Mouse (Mus musculus): ENCODE results near the gene Nipsnap3b.

The Nipsnap3b gene

GRCm38 (mm10) chr4:53011732-53012361 is at the start of gene Nipsnap3b:
TSS of gene Nipsnap3b (plus strand) at chr4:53011880.
- in situ Hi-C loops (cut with MboI, MseI): loop anchor here (10.0 to 25.0 kb wide), 2 partner anchors 423 to 575 kb away; partner anchors contain the start of gene Smc2

- in situ Hi-C loops (cut with MboI, MseI): no loop called here
Measured at GRCm38 (mm10) chr4:52964247-52964646, 47.4 kb upstream of the Nipsnap3b start, which contains the start of gene Olfr270. TSS of gene Olfr270 (plus strand) at chr4:52964547.

GRCm38 (mm10) chr4:52985216-52985615 is 26.5 kb upstream of the Nipsnap3b start:
- in situ Hi-C loops (cut with MboI, MseI): no loop called here

- in situ Hi-C loops (cut with MboI, MseI): no loop called here
Measured at GRCm38 (mm10) chr4:52986266-52986665, 25.4 kb upstream of the Nipsnap3b start.

GRCm38 (mm10) chr4:52989248-52989647 is 22.4 kb upstream of the Nipsnap3b start, which contains the start of gene Nipsnap3a:
TSS of gene Nipsnap3a (plus strand) at chr4:52989272.
- in situ Hi-C loops (cut with MboI, MseI): no loop called here

GRCm38 (mm10) chr4:52999449-52999848 is 12.2 kb upstream of the Nipsnap3b start:
- in situ Hi-C loops (cut with MboI, MseI): no loop called here

GRCm38 (mm10) chr4:53000154-53000553 is 11.5 kb upstream of the Nipsnap3b start:
- in situ Hi-C loops (cut with MboI, MseI): loop anchor here (25.0 kb wide), 1 partner anchor 563 kb away; the partner anchor contains the start of gene Smc2

- in situ Hi-C loops (cut with MboI, MseI): loop anchor here (25.0 kb wide), 1 partner anchor 572 kb away; the partner anchor contains the start of gene Smc2
Measured at GRCm38 (mm10) chr4:53009183-53009582, 2.5 kb upstream of the Nipsnap3b start.

GRCm38 (mm10) chr4:53009871-53010270 is 1.8 kb upstream of the Nipsnap3b start:
- in situ Hi-C loops (cut with MboI, MseI): loop anchor here (10.0 to 25.0 kb wide), 2 partner anchors 425 to 573 kb away; partner anchors contain the start of gene Smc2

- in situ Hi-C loops (cut with MboI, MseI): loop anchor here (10.0 to 25.0 kb wide), 2 partner anchors 420 to 577 kb away; partner anchors contain the start of gene Smc2
Measured at GRCm38 (mm10) chr4:53014421-53014820, 2.7 kb downstream of the Nipsnap3b start.

- in situ Hi-C loops (cut with MboI, MseI): loop anchor here (10.0 to 25.0 kb wide), 2 partner anchors 420 to 578 kb away; partner anchors contain the start of gene Smc2
Measured at GRCm38 (mm10) chr4:53015024-53015423, 3.3 kb downstream of the Nipsnap3b start.

GRCm38 (mm10) chr4:53018392-53018791 is 6.7 kb downstream of the Nipsnap3b start:
- in situ Hi-C loops (cut with MboI, MseI): loop anchor here (10.0 to 25.0 kb wide), 2 partner anchors 416 to 581 kb away; partner anchors contain the start of gene Smc2

- in situ Hi-C loops (cut with MboI, MseI): loop anchor here (25.0 kb wide), 1 partner anchor 586 kb away; the partner anchor contains the start of gene Smc2
Measured at GRCm38 (mm10) chr4:53023189-53023925, 11.7 kb downstream of the Nipsnap3b start.

GRCm38 (mm10) chr4:53024397-53024796 is 12.7 kb downstream of the Nipsnap3b start:
- in situ Hi-C loops (cut with MboI, MseI): loop anchor here (25.0 kb wide), 1 partner anchor 587 kb away; the partner anchor contains the start of gene Smc2

- in situ Hi-C loops (cut with MboI, MseI): no loop called here
Measured at GRCm38 (mm10) chr4:53027811-53028210, 16.1 kb downstream of the Nipsnap3b start.

GRCm38 (mm10) chr4:53030326-53030948 is 18.8 kb downstream of the Nipsnap3b start:
- in situ Hi-C loops (cut with MboI, MseI): no loop called here

GRCm38 (mm10) chr4:53043819-53044218 is 32.1 kb downstream of the Nipsnap3b start:
- in situ Hi-C loops (cut with MboI, MseI): no loop called here

GRCm38 (mm10) chr4:53045807-53046206 is 34.1 kb downstream of the Nipsnap3b start:
- in situ Hi-C loops (cut with MboI, MseI): no loop called here

- in situ Hi-C loops (cut with MboI, MseI): no loop called here
Measured at GRCm38 (mm10) chr4:53046238-53047022, 34.8 kb downstream of the Nipsnap3b start.

- in situ Hi-C loops (cut with MboI, MseI): no loop called here
Measured at GRCm38 (mm10) chr4:53062301-53063008, 50.8 kb downstream of the Nipsnap3b start.
